Mouse (Mus musculus) left cerebral cortex, postnatal 4 days (tissue): ENCODE data around the gene Pex26. TPM values are rescaled to one million over a fixed set of nuclear protein-coding genes. Genes with fewer than 3 reads are reported as not detected.
A peak's percentile ranks its signal among the peaks of the same experiment; 100 is the strongest.

ENCODE experiments used
- DNase-seq: peaks from one replicate; pipeline ENCODE4 v3.0.0-alpha.2; 2022
- intact Hi-C: fragments of 180-260 bp; cut with DNase I; formaldehyde crosslinking; loops from one replicate; pipeline ENCODE4 v1.15.1; 2025
- total RNA-seq, 2 experiments: library from RNA; stranded (reverse); gene quantifications; 2 replicates each; pipeline ENCODE4 v1.2.3; 2021

The Pex26 gene
- 10 to 100 TPM; 15.2 to 15.6 TPM for total RNA-seq

GRCm38 (mm10) chr6:121183414-121184173 lies at the start of gene Pex26:
TSS of gene Pex26 (plus strand) at chr6:121183667.
- intact Hi-C loops, result no loop called here
- DNase-seq, result peak; percentile 90

GRCm38 (mm10) chr6:121134249-121134648 lies 49.2 kb upstream of the Pex26 start:
- intact Hi-C loops, result loop anchor here (5.0 kb wide), 2 partner anchors 43 to 162 kb away; no protein-coding TSS in a partner anchor
- no peak for DNase-seq

DNA sequence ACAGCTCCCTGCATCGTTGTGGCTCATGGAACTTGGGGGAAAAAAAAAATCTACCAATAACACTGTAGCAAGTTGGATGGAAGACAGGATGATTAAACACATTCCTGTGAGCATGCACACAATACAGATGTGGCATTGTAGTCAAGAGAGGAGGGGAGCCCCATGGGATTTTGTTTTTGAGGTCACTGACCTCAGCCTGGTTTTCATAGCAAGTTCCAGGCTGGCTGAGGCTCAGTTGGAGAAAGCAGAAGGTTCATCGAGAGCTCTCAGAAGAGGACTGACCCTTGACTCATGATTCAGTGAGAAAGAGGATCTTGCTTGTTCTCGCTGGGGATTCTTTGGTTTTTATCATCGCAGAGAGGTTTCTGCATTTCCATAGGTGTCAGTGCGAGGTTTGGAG lies 48.6 kb upstream of the Pex26 start:
- intact Hi-C loops, result loop anchor here (5.0 kb wide), 2 partner anchors 42 to 163 kb away; no protein-coding TSS in a partner anchor
- DNase-seq, result no peak

- intact Hi-C loops, result no loop called here
- no peak for DNase-seq
These were observed 46.2 kb upstream of the Pex26 start for GRCm38 (mm10) chr6:121137222-121137621.

DNA sequence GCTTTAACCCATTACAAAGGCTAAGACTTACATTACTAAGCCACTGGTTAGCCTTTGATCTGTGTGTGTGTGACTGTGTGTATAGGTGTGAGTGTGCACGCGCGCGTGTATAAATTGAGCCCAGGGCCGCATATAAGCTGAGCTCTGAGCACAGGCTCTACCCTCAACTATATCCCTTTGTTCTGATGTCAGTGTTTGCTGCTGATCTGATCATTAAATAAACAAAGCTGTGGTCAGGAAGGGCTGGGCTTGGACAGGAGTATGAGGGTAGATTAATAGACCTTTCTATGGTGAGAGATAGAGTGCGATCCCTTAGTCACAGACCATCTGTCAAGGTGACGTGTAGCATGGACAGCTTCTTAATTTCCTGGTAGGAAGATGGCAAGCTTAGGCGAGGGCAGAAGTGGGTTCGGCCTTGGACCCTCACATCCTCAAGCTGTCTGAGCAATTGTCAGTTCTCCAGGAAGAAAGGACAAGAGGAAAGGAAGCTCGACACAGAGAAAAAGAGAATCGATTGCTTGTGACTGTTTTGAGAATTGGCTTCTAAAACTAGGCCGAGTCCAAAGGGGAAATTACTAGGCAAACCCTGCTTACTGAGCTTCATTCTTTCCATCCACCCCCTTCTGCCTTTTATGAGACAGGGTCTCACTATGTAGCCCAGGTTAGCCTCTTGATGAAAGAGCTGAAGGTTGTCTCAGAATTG lies 45.0 kb upstream of the Pex26 start:
- intact Hi-C loops, result no loop called here
- no peak for DNase-seq

GRCm38 (mm10) chr6:121139271-121139670 lies 44.2 kb upstream of the Pex26 start:
- DNase-seq, result no peak
- intact Hi-C loops, result no loop called here

- DNase-seq, result no peak
- intact Hi-C loops, result no loop called here
These were observed 41.2 kb upstream of the Pex26 start for GRCm38 (mm10) chr6:121142298-121142697.

DNA sequence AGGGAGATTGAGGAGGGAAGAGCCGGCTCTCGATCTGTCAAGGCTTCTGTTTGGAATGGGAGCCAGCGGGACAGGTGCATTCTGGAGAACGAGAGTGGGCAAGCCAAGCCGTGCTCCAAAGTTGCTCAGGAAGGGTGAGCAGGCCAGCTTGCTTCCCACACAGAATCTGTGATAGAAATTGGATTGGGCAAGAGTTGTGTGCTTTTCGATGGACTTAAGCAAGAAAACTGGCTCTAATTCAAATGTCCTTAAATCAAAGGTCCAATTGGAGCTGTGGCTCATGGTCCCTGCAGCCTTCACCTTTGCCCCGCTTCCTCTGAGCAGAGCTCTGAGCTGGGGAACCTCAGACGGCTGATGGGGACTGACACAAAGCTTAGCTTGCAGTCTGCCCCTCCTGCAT lies 40.0 kb upstream of the Pex26 start:
- DNase-seq, result no peak

DNA sequence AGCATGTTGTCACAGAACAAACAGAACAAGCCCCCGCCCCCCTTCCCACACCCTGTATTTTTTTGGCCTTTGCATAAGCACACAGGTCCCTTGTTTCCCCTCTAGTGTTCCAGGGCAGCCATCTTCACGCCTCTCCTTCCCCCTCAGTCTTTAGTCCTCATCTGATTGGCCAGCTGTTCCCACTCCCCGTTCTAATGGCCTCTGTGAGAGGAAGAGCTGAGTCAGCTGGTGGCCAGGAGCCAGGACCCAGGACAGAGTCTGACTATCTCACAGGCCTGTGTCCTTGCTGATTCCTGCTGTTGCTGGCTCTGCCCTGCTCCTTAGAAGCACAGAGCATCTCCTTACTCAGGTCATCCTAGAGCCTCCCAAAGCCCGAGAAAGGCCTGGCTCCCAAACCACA lies 39.4 kb upstream of the Pex26 start:
- DNase-seq, result peak; percentile 63
- intact Hi-C loops, result no loop called here

More for the DNA sequence above, 40.0 kb upstream of the Pex26 start:
- intact Hi-C loops, result no loop called here

GRCm38 (mm10) chr6:121145010-121145604 lies 38.4 kb upstream of the Pex26 start:
- peak; percentile 8 for DNase-seq
- intact Hi-C loops, result no loop called here

DNA sequence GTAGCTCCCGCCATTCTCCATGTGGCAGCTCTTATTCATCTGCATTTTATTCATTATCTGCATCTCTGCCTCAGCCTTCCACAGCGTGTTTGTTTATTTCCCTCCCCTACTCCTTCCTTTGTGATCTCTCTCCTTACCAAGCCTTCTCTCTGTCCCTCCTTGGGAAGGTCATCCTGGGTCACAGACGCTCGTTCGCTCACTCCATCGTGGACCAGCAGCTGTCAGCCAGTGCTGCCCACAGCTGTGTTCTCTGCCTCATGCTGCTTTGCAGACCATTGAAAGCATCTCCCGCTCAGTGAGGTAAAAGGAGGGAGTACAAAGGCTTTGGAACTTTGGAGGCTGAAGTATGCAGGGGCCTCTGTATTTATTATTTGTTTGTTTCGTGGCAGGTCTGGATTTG lies 37.6 kb upstream of the Pex26 start:
- intact Hi-C loops, result no loop called here
- no peak for DNase-seq

DNA sequence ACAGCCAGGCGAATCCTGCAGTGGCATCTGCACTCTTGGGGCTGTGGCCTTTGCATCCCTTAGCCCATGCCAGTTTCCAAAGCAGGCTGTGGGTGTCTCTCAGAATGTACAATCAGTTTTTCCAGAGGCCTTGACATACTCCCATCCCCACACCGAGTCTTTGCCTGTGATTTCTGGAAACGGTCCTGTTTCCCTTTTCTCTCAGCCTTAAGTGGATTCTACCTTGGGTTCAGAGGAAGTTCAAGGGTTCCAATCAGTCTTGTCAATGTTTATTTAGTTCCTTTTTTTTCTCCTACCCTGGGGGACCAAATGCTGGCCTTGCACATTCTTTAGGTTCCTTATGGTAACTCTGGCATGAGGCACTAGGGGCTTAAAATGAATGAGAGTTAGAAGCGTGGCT lies 36.7 kb upstream of the Pex26 start:
- no peak for DNase-seq
- intact Hi-C loops, result no loop called here

DNA sequence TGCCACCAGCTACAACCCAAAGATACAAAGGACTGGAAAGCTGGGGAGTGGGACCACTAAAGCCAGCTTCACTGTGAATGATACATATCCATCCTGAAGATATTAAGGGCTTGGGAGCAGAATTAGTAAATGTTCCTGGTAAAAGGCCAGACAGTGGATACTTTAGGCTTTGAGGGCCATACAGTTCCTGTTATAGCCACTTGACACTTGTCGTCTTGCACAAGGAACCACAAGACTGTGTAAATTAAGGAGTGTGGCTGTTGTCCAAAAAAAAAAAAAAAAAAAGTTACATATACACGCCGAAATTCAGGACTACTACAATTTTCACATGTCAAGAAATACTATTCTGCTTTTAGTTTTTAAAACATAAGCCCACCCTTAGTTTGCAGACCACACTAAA lies 35.1 kb upstream of the Pex26 start:
- intact Hi-C loops, result no loop called here

DNA sequence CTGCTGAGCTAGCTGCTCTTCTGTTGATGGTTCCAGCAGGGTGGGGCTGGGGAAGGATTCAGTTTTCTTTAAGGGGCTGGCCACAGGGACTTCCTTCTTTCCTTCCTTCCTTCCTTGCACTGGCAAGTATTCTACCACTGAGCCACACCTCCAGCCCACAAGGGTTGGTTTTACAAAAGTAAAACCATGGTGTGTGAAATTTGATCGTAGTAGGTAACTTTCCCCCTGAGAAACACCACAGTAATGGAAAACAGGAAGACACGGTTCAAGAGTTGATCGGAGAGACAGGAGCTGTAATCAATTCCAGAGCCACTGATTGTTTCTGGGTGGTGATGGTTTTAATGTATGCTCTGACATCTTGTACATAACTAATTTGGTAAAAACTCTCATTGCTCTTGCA lies 34.0 kb upstream of the Pex26 start:
- intact Hi-C loops, result no loop called here

More for the DNA sequence above, 35.1 kb upstream of the Pex26 start:
- no peak for DNase-seq

DNA sequence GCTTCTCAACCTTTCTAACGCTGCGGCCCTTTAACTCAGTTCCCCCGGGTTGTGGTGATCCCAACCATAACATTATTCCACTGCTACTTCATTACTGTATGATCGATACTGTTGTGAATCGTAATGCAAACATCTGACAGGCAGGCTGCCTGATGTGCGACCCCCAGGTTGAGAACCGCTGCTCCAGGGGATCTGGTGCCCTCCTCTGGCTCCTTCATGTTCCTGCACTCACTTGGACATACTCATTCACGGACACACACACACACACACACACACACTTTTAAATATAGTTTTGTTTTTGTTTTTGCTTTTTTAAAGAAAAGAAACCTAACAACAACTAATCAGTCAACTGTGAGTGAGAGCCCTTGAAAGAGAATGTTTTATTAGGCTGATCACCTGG lies 33.3 kb upstream of the Pex26 start:
- intact Hi-C loops, result no loop called here
- DNase-seq, result no peak

More for the DNA sequence above, 34.0 kb upstream of the Pex26 start:
- no peak for DNase-seq

DNA sequence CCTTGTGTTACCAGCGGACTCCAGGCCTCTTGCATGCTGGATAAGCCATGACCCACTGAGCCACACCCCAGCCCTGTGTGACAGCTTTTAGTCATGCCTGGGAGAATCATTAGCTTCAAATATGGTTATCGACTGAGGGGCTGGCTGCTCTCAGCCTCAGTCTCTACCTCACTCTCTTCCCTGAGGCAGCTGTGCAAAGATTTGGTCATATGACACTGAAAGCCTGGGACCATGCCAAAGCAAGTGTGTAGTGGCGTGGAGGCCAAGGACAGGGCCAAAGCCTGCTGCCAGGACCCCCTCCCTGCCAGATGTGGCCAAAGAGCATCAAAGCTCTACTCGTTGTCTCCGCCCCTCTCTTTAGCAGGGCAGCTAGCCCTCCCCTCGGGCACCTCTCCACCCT lies 31.7 kb upstream of the Pex26 start:
- peak; percentile 29 for DNase-seq
- intact Hi-C loops, result no loop called here

DNA sequence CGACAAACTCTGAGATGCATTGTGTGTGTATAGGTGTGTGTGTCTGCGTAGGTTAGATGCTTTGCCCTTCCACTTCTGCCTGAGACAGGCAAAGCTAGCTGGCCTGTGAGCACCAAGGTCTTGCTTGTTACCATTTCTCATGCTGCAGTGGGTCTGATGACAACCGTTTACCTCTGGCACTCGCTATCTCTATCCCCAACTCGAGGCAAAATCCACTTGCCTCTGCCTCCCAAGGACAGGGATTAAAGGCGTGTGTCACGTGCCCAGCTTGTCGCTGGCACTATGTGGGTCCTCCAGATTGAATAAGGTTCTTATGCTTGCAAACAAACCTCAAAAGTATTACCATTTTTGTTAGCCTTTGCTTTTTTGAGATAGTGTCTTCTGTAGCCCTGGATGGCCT lies 30.3 kb upstream of the Pex26 start:
- no peak for DNase-seq
- intact Hi-C loops, result no loop called here

DNA sequence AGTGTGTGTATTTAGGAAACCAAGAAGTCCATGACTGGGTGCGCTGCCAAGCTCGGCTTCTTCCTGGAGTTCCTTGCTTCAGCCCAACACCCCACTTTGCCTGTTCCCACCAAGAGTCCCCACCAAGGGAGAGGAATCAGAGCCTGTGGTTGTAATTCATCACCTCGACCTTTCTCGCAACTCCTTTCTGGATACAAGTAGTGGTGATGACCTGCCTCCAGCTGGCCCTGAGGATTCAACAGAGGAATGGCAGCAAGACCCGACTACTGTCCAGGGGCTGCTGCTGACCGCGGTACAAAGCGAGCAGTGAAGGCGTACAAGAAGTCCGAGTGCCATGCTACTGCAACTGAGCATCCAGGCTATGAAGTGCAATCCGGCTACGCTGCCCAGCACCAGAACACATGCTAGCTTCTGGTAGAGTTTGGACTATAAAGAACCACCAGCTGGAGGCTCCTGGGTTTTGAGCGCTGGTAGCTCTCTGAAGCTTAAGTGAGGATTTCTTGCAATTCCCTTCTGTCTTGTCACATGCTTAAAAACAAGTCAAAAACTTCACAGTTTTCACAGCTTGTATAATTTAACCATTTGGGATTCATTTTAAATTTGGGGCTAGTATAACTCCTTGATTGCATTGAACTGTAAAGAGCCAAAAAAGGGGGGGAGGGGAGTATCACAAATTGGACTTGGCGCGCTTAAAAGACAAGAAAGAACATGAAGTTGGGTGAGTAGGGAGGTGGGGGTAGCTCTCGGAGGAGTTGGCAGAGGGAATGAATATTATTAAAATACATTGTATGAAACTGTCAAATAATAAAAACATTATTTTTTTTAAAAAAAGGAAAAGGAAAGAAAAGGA lies 28.8 kb upstream of the Pex26 start:
- intact Hi-C loops, result no loop called here
- DNase-seq, result no peak

- no peak for DNase-seq
- intact Hi-C loops, result no loop called here
These were observed 27.4 kb upstream of the Pex26 start for GRCm38 (mm10) chr6:121156030-121156429.

GRCm38 (mm10) chr6:121159616-121160015 lies 23.9 kb upstream of the Pex26 start:
- intact Hi-C loops, result no loop called here
- DNase-seq, result no peak

- intact Hi-C loops, result no loop called here
- no peak for DNase-seq
These were observed 23.3 kb upstream of the Pex26 start for GRCm38 (mm10) chr6:121160126-121160525.
